9 mouse cellular contexts compared by ENCODE assay signal in the genomic region with DNA sequence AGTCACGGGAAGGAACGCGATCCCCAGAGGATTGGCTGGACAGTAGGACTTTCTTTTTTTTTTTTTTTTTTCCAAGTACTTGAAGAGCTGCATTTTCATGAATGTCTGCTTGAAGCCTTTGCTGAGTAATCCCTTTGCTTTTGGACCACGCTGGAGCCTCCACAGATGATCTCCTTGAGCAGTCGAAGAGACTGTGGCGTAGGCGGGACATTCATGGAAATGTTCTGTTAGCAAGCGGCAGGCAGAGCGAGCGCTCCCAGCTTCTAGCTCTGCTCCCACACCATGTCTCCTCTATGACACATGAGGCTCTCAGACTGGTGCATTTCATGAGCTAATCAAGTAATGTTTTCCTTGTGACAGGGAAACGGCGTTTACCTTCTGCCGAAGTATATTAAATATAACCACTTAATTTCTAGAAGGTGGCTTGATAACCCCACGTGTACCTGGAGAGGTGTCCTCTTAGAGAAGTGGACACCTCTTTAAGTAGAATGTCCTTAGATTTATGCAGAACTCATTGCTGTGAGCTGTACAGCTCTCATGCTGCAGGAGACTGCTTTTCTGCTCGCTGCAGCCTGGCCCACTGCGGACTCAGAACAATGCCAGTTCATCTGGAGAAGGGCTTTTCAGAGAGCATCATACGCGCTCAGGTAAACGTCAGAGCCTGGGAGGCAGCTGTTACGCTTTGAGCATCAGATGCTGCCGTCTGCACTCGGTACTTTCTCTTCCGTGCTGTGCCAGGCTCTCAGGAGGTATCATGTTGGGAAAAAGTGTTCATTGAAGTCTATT.
A peak's percentile ranks its signal among the peaks of the same experiment; 100 is the strongest.
DNase-seq lines count a peak whose midpoint lies in the region; ATAC-seq lines count a peak whose summit lies in the region.
"Had no signal": no experiment of that assay in that cellular context is flagged by ENCODE, and none has a peak within 500 bp of the region (broad histone marks: within the 10 kb centered on the region; RNA-seq: fewer than 3 reads in every experiment).

No protein-coding gene starts in this region.

- 88% methylated on average over 23 of the region's 23 CpGs for WGBS in limb, embryonic 10.5 days

- peaks cover 18% of the 10 kb centered on the region for H3K4me1 ChIP-seq in brown adipose tissue, adult 24 weeks (ENCODE audit: control insufficient read depth, insufficient read depth, insufficient read length, low read length)
- H3K4me1 ChIP-seq in limb, embryonic 10.5 days, result peaks cover 31% of the 10 kb centered on the region

- peaks cover 5% of the 10 kb centered on the region; the same call in 1 of the 2 replicates for H3K27me3 ChIP-seq in limb, embryonic 10.5 days (ENCODE audit: low read depth, poor library complexity, severe bottlenecking)

- ATAC-seq in erythroblast, adult 5-6 weeks (replicated peaks; ENCODE audit: low FRiP score, poor library complexity, severe bottlenecking), result no peak

- DNase-seq in heart, postnatal 10 days, result peak; percentile 58
- no peak for DNase-seq in heart, adult 11 months
- peak; percentile 29 for DNase-seq in gastrocnemius, postnatal 10 days
- DNase-seq in limb, embryonic 10.5 days (ENCODE audit: low spot score), result no peak
- DNase-seq in lung, adult 18-20 months, result no peak
- no peak for DNase-seq in cerebellum, postnatal 4 days (ENCODE audit: low spot score in 2 of 2)
- DNase-seq: cerebellum, adult 11-12 months had no signal

- intact Hi-C loops in heart, postnatal 10 days (cut with DNase I), result loop anchor here (5.0 kb wide), 1 partner anchor 57 kb away; no protein-coding TSS in a partner anchor

- H3K27ac ChIP-seq in brown adipose tissue, adult 24 weeks (replicated peaks; ENCODE audit: low read depth, low read length), result peak overlapping the region; percentile 61
- 0 out of 2 replicates have a peak overlapping the region, but pooled peaks have one; percentile 10 for H3K27ac ChIP-seq in limb, embryonic 10.5 days

- H3K36me3 ChIP-seq in limb, embryonic 10.5 days, result no peaks in the 10 kb centered on the region

- H3K4me3 ChIP-seq in brown adipose tissue, adult 24 weeks (ENCODE audit: insufficient read depth, low read depth, low read length), result no peak overlapping the region
- no peak overlapping the region for H3K4me3 ChIP-seq in limb, embryonic 10.5 days

- H3K9me3 ChIP-seq in limb, embryonic 10.5 days (replicated peaks), result no peaks in the 10 kb centered on the region

Comparison
In these comparisons a context has a peak if more than half of its experiments do, and no peak if none do; other contexts are left out.
1. DNase-seq: peak in heart, postnatal 10 days (2 of 2) and gastrocnemius, postnatal 10 days (single experiment); none in heart, adult 11 months (single experiment), limb, embryonic 10.5 days (single experiment), lung, adult 18-20 months (0 of 2) and cerebellum, postnatal 4 days (0 of 2).